In genomic region chr7:77527906-77528305, GRCm38 (mm10) we compare ENCODE assay signal across 24 mouse cellular contexts.
"Had no signal": no experiment of that assay in that cellular context is flagged by ENCODE, and none has a peak within 500 bp of the region (broad histone marks: within the 10 kb centered on the region; RNA-seq: fewer than 3 reads in every experiment).

No protein-coding gene starts in this region.

- DNase-seq: gastrocnemius, adult 2 months; gastrocnemius, postnatal 10 days; gastrocnemius, postnatal 25 days; heart, adult 18-20 months; heart, postnatal 10 days; kidney, adult 11 months; kidney, adult 2 months; kidney, adult 9 months; kidney, postnatal 14 days; kidney, postnatal 36 days; layer of hippocampus, adult 9-11 months; layer of hippocampus, postnatal 36 days had no signal

- H3K27ac ChIP-seq: gastrocnemius, adult 2 months; heart, embryonic 10.5 days; hindbrain, embryonic 12.5 days; hindbrain, embryonic 15.5 days; hindbrain, postnatal 0 days; kidney, embryonic 15.5 days; kidney, postnatal 0 days; limb, embryonic 13.5 days; limb, embryonic 15.5 days; liver, embryonic 12.5 days; liver, embryonic 14.5 days had no signal

- H3K4me3 ChIP-seq: gastrocnemius, adult 2 months; heart, embryonic 10.5 days; heart, embryonic 12.5 days; hindbrain, embryonic 12.5 days; hindbrain, embryonic 15.5 days; kidney, embryonic 15.5 days; limb, embryonic 13.5 days; limb, embryonic 15.5 days; liver, embryonic 12.5 days had no signal

- ATAC-seq: hindbrain, postnatal 0 days; intestine, embryonic 16.5 days; liver, embryonic 12.5 days had no signal

- H3K9ac ChIP-seq: heart, embryonic 12.5 days; hindbrain, embryonic 12.5 days; hindbrain, embryonic 15.5 days; kidney, embryonic 15.5 days; limb, embryonic 13.5 days; limb, embryonic 15.5 days; liver, embryonic 12.5 days; liver, embryonic 14.5 days had no signal

- H3K4me2 ChIP-seq: heart, embryonic 12.5 days; hindbrain, embryonic 12.5 days; hindbrain, embryonic 15.5 days; kidney, embryonic 15.5 days; limb, embryonic 13.5 days; limb, embryonic 15.5 days; liver, embryonic 12.5 days had no signal

- H3K36me3 ChIP-seq: heart, embryonic 10.5 days; heart, embryonic 12.5 days; hindbrain, embryonic 12.5 days; hindbrain, embryonic 15.5 days; kidney, embryonic 15.5 days; limb, embryonic 13.5 days; limb, embryonic 15.5 days; liver, embryonic 12.5 days had no signal

- H3K4me1 ChIP-seq: heart, embryonic 10.5 days; heart, embryonic 12.5 days; hindbrain, embryonic 12.5 days; hindbrain, embryonic 15.5 days; kidney, embryonic 15.5 days; limb, embryonic 13.5 days; limb, embryonic 15.5 days; liver, embryonic 12.5 days had no signal

- H3K9me3 ChIP-seq: heart, embryonic 10.5 days; heart, embryonic 12.5 days; hindbrain, embryonic 12.5 days; hindbrain, embryonic 15.5 days; kidney, embryonic 15.5 days; limb, embryonic 13.5 days; limb, embryonic 15.5 days; liver, embryonic 12.5 days had no signal

- H3K27me3 ChIP-seq: heart, embryonic 12.5 days; hindbrain, embryonic 12.5 days; hindbrain, embryonic 15.5 days; kidney, embryonic 15.5 days; limb, embryonic 13.5 days; limb, embryonic 15.5 days; liver, embryonic 12.5 days had no signal
